Mouse (Mus musculus) kidney, embryonic 14.5 days (tissue): Measurements from ENCODE around the gene Dnajb8. TPM values are rescaled to one million over a fixed set of nuclear protein-coding genes. Genes with fewer than 3 reads are reported as not detected.

Experiments
- ATAC-seq: fragments of 200-750 bp; cut with Nextera tagmentation; 2 replicates; pipeline ENCODE4 v1.8.0; 2017; ENCODE audit warnings: moderate number of reproducible peaks, mild to moderate bottlenecking, moderate TSS enrichment, moderate library complexity; ENCODE audit not compliant: low FRiP score, low TSS enrichment
- H3K27ac ChIP-seq: fragments of 300-500 bp; sonication (generic); 2 replicates; pipeline ENCODE4 v1.5.1; 2014; ENCODE audit warnings: low read depth, mild to moderate bottlenecking, low read length, moderate library complexity, mixed read lengths
- H3K27me3 ChIP-seq: fragments of 300-500 bp; sonication (generic); 2 replicates; pipeline ENCODE4 v1.6.1; 2014; ENCODE audit warnings: mild to moderate bottlenecking, low read length; ENCODE audit not compliant: control insufficient read depth, insufficient read depth
- H3K36me3 ChIP-seq: fragments of 300-500 bp; sonication (generic); 2 replicates; pipeline ENCODE4 v1.6.1; 2014; ENCODE audit warnings: low read length, mixed read lengths; ENCODE audit not compliant: control insufficient read depth, insufficient read depth
- H3K4me1 ChIP-seq: fragments of 300-500 bp; sonication (generic); 2 replicates; pipeline ENCODE4 v1.6.1; 2014; ENCODE audit warnings: low read length, mixed read lengths; ENCODE audit not compliant: control insufficient read depth, insufficient read depth
- H3K4me2 ChIP-seq: fragments of 300-500 bp; sonication (generic); replicated peaks from 2 replicates; pipeline ENCODE4 v1.6.1; 2014; ENCODE audit warnings: low read depth, mild to moderate bottlenecking, low read length
- H3K4me3 ChIP-seq: fragments of 300-500 bp; sonication (generic); 2 replicates; pipeline ENCODE4 v1.5.1; 2014; ENCODE audit warnings: mild to moderate bottlenecking, low read length
- H3K9ac ChIP-seq: fragments of 300-500 bp; sonication (generic); 2 replicates; pipeline ENCODE4 v1.6.1; 2014; ENCODE audit warnings: low read depth, mild to moderate bottlenecking, low read length, moderate library complexity
- H3K9me3 ChIP-seq: fragments of 300-500 bp; sonication (generic); 2 replicates; pipeline ENCODE4 v1.6.1; 2016; ENCODE audit warnings: low read length; ENCODE audit not compliant: control insufficient read depth
- WGBS: fragments of 180-500 bp; shearing (Covaris S2); extraction: QIAGEN DNeasy Blood & Tissue Kit; methylation state at CpG from one replicate; pipeline ENCODE4 v1.1.7; 2014; 5-methylcytosine and 5-hydroxymethylcytosine counted together
- polyA plus RNA-seq: library from polyadenylated mRNA; unstranded; fragments of >200 nt; fragmentation: Nextera tagmentation; extraction: Ambion mirVana; gene quantifications from 2 replicates; pipeline ENCODE4 v1.2.1, GENCODE M21; 2014

Gene Dnajb8
- polyA plus RNA-seq: not detected in 2 replicates

GRCm38 (mm10) chr6:88221968-88222367, at the start of gene Dnajb8:
Dnajb8 (plus strand) TSS chr6:88222268.
- no peak within 1 kb of the TSS for H3K4me3 ChIP-seq
- no peaks in the 10 kb centered on the region for H3K4me1 ChIP-seq
- H3K27ac ChIP-seq: no peak within 1 kb of the TSS
- no peaks in the 10 kb centered on the region for H3K36me3 ChIP-seq
- WGBS: 53% methylated on average over 10 of the region's 10 CpGs
- no peak within 1 kb of the TSS for H3K4me2 ChIP-seq
- no peaks in the 10 kb centered on the region for H3K27me3 ChIP-seq
- ATAC-seq: no peak
- H3K9me3 ChIP-seq: peaks cover 4% of the 10 kb centered on the region; the same call in 1 of the 2 replicates
- H3K9ac ChIP-seq: no peak within 1 kb of the TSS

- Histone ChIP-seq H3K9me3 (peaks cover 14% of the 10 kb centered on the region), H3K27me3 (no peaks in the 10 kb centered on the region), H3K36me3 (no peaks in the 10 kb centered on the region), H3K4me3 (no peak overlapping the region), H3K27ac (no peak overlapping the region), H3K4me2 (no peak overlapping the region), H3K4me1 (no peaks in the 10 kb centered on the region), H3K9ac (no peak overlapping the region)
- ATAC-seq: no peak
- WGBS: 97% methylated on average over 3 of the region's 3 CpGs
Observed at GRCm38 (mm10) chr6:88174191-88174590, 47.9 kb upstream of the Dnajb8 start.

- 91% methylated on average over 2 of the region's 2 CpGs for WGBS
- H3K36me3 ChIP-seq: no peaks in the 10 kb centered on the region
- no peaks in the 10 kb centered on the region for H3K27me3 ChIP-seq
- no peaks in the 10 kb centered on the region for H3K4me1 ChIP-seq
- no peak overlapping the region for H3K9ac ChIP-seq
- peaks cover 14% of the 10 kb centered on the region for H3K9me3 ChIP-seq
- H3K4me2 ChIP-seq: no peak overlapping the region
- H3K4me3 ChIP-seq: no peak overlapping the region
- no peak for ATAC-seq
- no peak overlapping the region for H3K27ac ChIP-seq
Observed at GRCm38 (mm10) chr6:88174676-88175075, 47.4 kb upstream of the Dnajb8 start.

- H3K27ac ChIP-seq: no peak overlapping the region
- no peak overlapping the region for H3K9ac ChIP-seq
- no peaks in the 10 kb centered on the region for H3K9me3 ChIP-seq
- no peak for ATAC-seq
- H3K4me1 ChIP-seq: no peaks in the 10 kb centered on the region
- H3K27me3 ChIP-seq: peaks cover 20% of the 10 kb centered on the region
- no peak overlapping the region for H3K4me3 ChIP-seq
- no peaks in the 10 kb centered on the region for H3K36me3 ChIP-seq
- no peak overlapping the region for H3K4me2 ChIP-seq
- WGBS: 84% methylated on average over 4 of the region's 4 CpGs
Observed at GRCm38 (mm10) chr6:88184671-88185070, 37.4 kb upstream of the Dnajb8 start.

- WGBS: 83% methylated on average over 6 of the region's 6 CpGs
- no peak overlapping the region for H3K9ac ChIP-seq
- H3K4me3 ChIP-seq: no peak overlapping the region
- no peak overlapping the region for H3K4me2 ChIP-seq
- no peaks in the 10 kb centered on the region for H3K36me3 ChIP-seq
- no peaks in the 10 kb centered on the region for H3K9me3 ChIP-seq
- ATAC-seq: no peak
- peaks cover 55% of the 10 kb centered on the region for H3K27me3 ChIP-seq
- H3K27ac ChIP-seq: no peak overlapping the region
- H3K4me1 ChIP-seq: peaks cover 7% of the 10 kb centered on the region; the same call in 1 of the 2 replicates
Observed at GRCm38 (mm10) chr6:88188148-88188547, 33.9 kb upstream of the Dnajb8 start.

- Histone ChIP-seq H3K36me3 (no peaks in the 10 kb centered on the region), H3K27me3 (peaks cover 69% of the 10 kb centered on the region), H3K9ac (peak overlapping the region; percentile 23; the same call in 1 of the 2 replicates), H3K9me3 (no peaks in the 10 kb centered on the region), H3K4me1 (peaks cover 14% of the 10 kb centered on the region; the same call in 1 of the 2 replicates), H3K27ac (no peak overlapping the region), H3K4me3 (peak overlapping the region; percentile 50), H3K4me2 (peak overlapping the region; percentile 82)
- peak; percentile 68 for ATAC-seq
- WGBS: 1% methylated on average over 56 of the region's 56 CpGs
Observed at GRCm38 (mm10) chr6:88189312-88190042, 32.6 kb upstream of the Dnajb8 start.

GRCm38 (mm10) chr6:88190043-88190309, 32.1 kb upstream of the Dnajb8 start:
- H3K27me3 ChIP-seq: peaks cover 74% of the 10 kb centered on the region
- H3K4me1 ChIP-seq: peaks cover 14% of the 10 kb centered on the region; the same call in 1 of the 2 replicates
- no peaks in the 10 kb centered on the region for H3K9me3 ChIP-seq
- H3K4me3 ChIP-seq: peak overlapping the region; percentile 50
- no peaks in the 10 kb centered on the region for H3K36me3 ChIP-seq
- 0 out of 2 replicates have a peak overlapping the region, but pooled peaks have one; percentile 23 for H3K9ac ChIP-seq
- H3K27ac ChIP-seq: no peak overlapping the region
- no peak for ATAC-seq
- 1% methylated on average over 13 of the region's 13 CpGs for WGBS
- H3K4me2 ChIP-seq: peak overlapping the region; percentile 82

GRCm38 (mm10) chr6:88190310-88191023, 31.6 kb upstream of the Dnajb8 start:
- Histone ChIP-seq H3K4me3 (peak overlapping the region; percentile 50; the same call in 1 of the 2 replicates), H3K27ac (no peak overlapping the region), H3K4me2 (peak overlapping the region; percentile 82), H3K27me3 (peaks cover 78% of the 10 kb centered on the region), H3K9me3 (no peaks in the 10 kb centered on the region), H3K9ac (no peak overlapping the region), H3K36me3 (no peaks in the 10 kb centered on the region), H3K4me1 (peaks cover 14% of the 10 kb centered on the region; the same call in 1 of the 2 replicates)
- WGBS: 2% methylated on average over 49 of the region's 49 CpGs
- no peak for ATAC-seq

GRCm38 (mm10) chr6:88191024-88191365, 31.1 kb upstream of the Dnajb8 start:
- Histone ChIP-seq H3K36me3 (no peaks in the 10 kb centered on the region), H3K9ac (no peak overlapping the region), H3K4me2 (0 out of 2 replicates have a peak overlapping the region, but pooled peaks have one; percentile 82), H3K9me3 (no peaks in the 10 kb centered on the region), H3K27me3 (peaks cover 84% of the 10 kb centered on the region), H3K4me3 (no peak overlapping the region), H3K4me1 (peaks cover 14% of the 10 kb centered on the region; the same call in 1 of the 2 replicates), H3K27ac (no peak overlapping the region)
- ATAC-seq: no peak
- 15% methylated on average over 6 of the region's 6 CpGs for WGBS
